Mouse (Mus musculus) left cerebral cortex, postnatal 36 days (tissue): Measurements from ENCODE around the gene Ndfip2. TPM values are rescaled to one million over a fixed set of nuclear protein-coding genes. Genes with fewer than 3 reads are reported as not detected.

ENCODE experiments used
- DNase-seq, 2 experiments: peaks; one replicate each; pipeline ENCODE4 v3.0.0; 2021 to 2022; ENCODE audit warnings: low spot score in 2 of 2, mixed read lengths in 1 of 2
- intact Hi-C: fragments of 180-260 bp; cut with DNase I; formaldehyde crosslinking; loops from one replicate; pipeline ENCODE4 v1.15.1; 2025
- total RNA-seq, 2 experiments: library from RNA; stranded (reverse); gene quantifications; 2 replicates each; pipeline ENCODE4 v1.2.3; 2021

Gene Ndfip2
- total RNA-seq: 100 to 1,000 TPM; 106 to 115 TPM

GRCm38 (mm10) chr14:105258379-105259034 lies at the start of gene Ndfip2:
Ndfip2 (plus strand) TSS chr14:105258573.
- intact Hi-C loops: no loop called here
- peak; percentile 84 to 93 for DNase-seq

- DNase-seq: no peak
- intact Hi-C loops: no loop called here
Observed at GRCm38 (mm10) chr14:105219525-105220376, 38.6 kb upstream of the Ndfip2 start.

GRCm38 (mm10) chr14:105222240-105222639 lies 36.1 kb upstream of the Ndfip2 start:
- DNase-seq: no peak
- intact Hi-C loops: no loop called here

- DNase-seq: no peak
- intact Hi-C loops: no loop called here
Observed at GRCm38 (mm10) chr14:105225790-105226189, 32.6 kb upstream of the Ndfip2 start.

- intact Hi-C loops: loop anchor here (5.0 kb wide), 1 partner anchor 65 kb away; no protein-coding TSS in a partner anchor
- DNase-seq: peak; percentile 5 to 15
Observed at GRCm38 (mm10) chr14:105232421-105232820, 26.0 kb upstream of the Ndfip2 start.

- intact Hi-C loops: no loop called here
- no peak for DNase-seq
Observed at GRCm38 (mm10) chr14:105236596-105236995, 21.8 kb upstream of the Ndfip2 start.

GRCm38 (mm10) chr14:105237736-105238135 lies 20.6 kb upstream of the Ndfip2 start:
- DNase-seq: no peak
- intact Hi-C loops: no loop called here

GRCm38 (mm10) chr14:105238450-105239038 lies 19.8 kb upstream of the Ndfip2 start:
- no peak for DNase-seq
- intact Hi-C loops: no loop called here

GRCm38 (mm10) chr14:105240120-105240519 lies 18.3 kb upstream of the Ndfip2 start:
- intact Hi-C loops: no loop called here
- no peak for DNase-seq

GRCm38 (mm10) chr14:105243805-105244443 lies 14.4 kb upstream of the Ndfip2 start:
- intact Hi-C loops: no loop called here
- no peak for DNase-seq

- intact Hi-C loops: no loop called here
- no peak for DNase-seq
Observed at GRCm38 (mm10) chr14:105251038-105251437, 7.3 kb upstream of the Ndfip2 start.

GRCm38 (mm10) chr14:105253304-105253703 lies 5.1 kb upstream of the Ndfip2 start:
- intact Hi-C loops: no loop called here
- DNase-seq: no peak

- intact Hi-C loops: no loop called here
- DNase-seq: no peak
Observed at GRCm38 (mm10) chr14:105254401-105254800, 4.0 kb upstream of the Ndfip2 start.

- intact Hi-C loops: no loop called here
Observed at GRCm38 (mm10) chr14:105255620-105256019, 2.8 kb upstream of the Ndfip2 start.

GRCm38 (mm10) chr14:105259035-105259880 lies 885 bp downstream of the Ndfip2 start:
- intact Hi-C loops: no loop called here
- peak in 1 of 2 experiments; percentile 28 for DNase-seq

More at GRCm38 (mm10) chr14:105255620-105256019, 2.8 kb upstream of the Ndfip2 start:
- DNase-seq: no peak

- DNase-seq: no peak
- intact Hi-C loops: no loop called here
Observed at GRCm38 (mm10) chr14:105262923-105263322, 4.5 kb downstream of the Ndfip2 start.

- intact Hi-C loops: no loop called here
- no peak for DNase-seq
Observed at GRCm38 (mm10) chr14:105267095-105267494, 8.7 kb downstream of the Ndfip2 start.

GRCm38 (mm10) chr14:105272030-105272429 lies 13.7 kb downstream of the Ndfip2 start:
- intact Hi-C loops: no loop called here
- no peak for DNase-seq

GRCm38 (mm10) chr14:105272539-105272938 lies 14.2 kb downstream of the Ndfip2 start:
- no peak for DNase-seq

More at GRCm38 (mm10) chr14:105272539-105272938, 14.2 kb downstream of the Ndfip2 start:
- intact Hi-C loops: no loop called here
